Mouse (Mus musculus): ENCODE measurements around the gene Lpar2. TPM values are rescaled to one million over a fixed set of nuclear protein-coding genes. Genes with fewer than 3 reads are reported as not detected.

The Lpar2 gene
- total and polyA plus RNA-seq, 3 experiments, result 0.74 to 3.0 (median 1.2) TPM

DNA sequence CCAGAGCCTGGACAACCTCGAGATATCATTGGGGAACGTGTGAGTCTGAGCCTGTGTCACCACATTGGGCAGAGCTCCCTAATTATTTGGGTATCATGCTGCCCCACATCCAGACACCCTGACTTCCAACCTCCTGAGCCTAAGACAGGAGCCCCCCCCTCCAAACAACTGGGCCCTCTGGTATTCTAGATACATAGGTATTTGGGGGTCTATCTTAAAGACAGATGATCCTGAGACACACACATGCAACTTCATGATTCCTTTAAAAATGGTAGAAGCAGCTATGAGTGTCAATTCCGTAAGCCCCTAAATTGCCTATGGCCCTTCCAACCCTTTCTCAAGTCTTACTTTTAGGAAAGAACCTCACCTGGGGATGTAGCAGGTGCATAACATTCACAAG is 12.4 kb upstream of the Lpar2 start:
- Histone ChIP-seq H3K4me3 (replicated peaks in 1 of 3; ENCODE audit: low read depth in 2 of 3, low read length in 2 of 3, poor library complexity in 1 of 3) (peak overlapping the region; percentile 32 to 55 (median 45)), H3K27ac (ENCODE audit: insufficient read depth, low read depth) (no peak overlapping the region), H3K27me3 (replicated peaks) (no peaks in the 10 kb centered on the region), H3K9ac (ENCODE audit: insufficient read depth, low read depth) (peak overlapping the region; percentile 96; the same call in 1 of the 2 replicates), H3K9me3 (replicated peaks; ENCODE audit: low read length) (peaks cover 13% of the 10 kb centered on the region), H3K79me2 (replicated peaks; ENCODE audit: control insufficient read depth, extremely low read depth, insufficient read depth, poor library complexity, severe bottlenecking) (peaks cover 17% of the 10 kb centered on the region), H3K4me1 (ENCODE audit: control insufficient read depth in 1 of 2, insufficient read depth in 2 of 2) (peaks cover 23 to 37% of the 10 kb centered on the region in 2 experiments), H3K4me2 (ENCODE audit: insufficient read depth, low read depth, poor library complexity, severe bottlenecking) (peak overlapping the region; percentile 64), H3K36me3 (replicated peaks in 1 of 2; ENCODE audit: control insufficient read depth in 1 of 2, insufficient read depth in 1 of 2, low read length in 1 of 2) (peaks cover 70 to 86% of the 10 kb centered on the region in 2 experiments)
- no peak for DNase-seq (ENCODE audit: extremely low read depth)
- dilution Hi-C loops (cut with MboI; ENCODE audit: extremely low pct_ligation_motif_present, extremely low pct_unique_long_range_greater_than_20kb, low sequenced_read_pairs), result no loop called here
- TF ChIP-seq TCF12 (IDR thresholded peaks at IDR 0.05; ENCODE audit: low read depth, low read length), result no peak
- no peak for TF ChIP-seq ZMIZ1 (IDR thresholded peaks at IDR 0.05; ENCODE audit: low read depth, low read length)
- no peak for TF ChIP-seq POLR2AphosphoS2 (IDR thresholded peaks at IDR 0.05; ENCODE audit: low read depth, low read length)
- TF ChIP-seq GABPA (IDR thresholded peaks at IDR 0.05; ENCODE audit: insufficient replicate concordance, low read depth, low read length), result no peak
- no peak for TF ChIP-seq RAD21 (IDR thresholded peaks at IDR 0.05; ENCODE audit: low read depth, low read length)
- TF ChIP-seq HCFC1 (IDR thresholded peaks at IDR 0.05; ENCODE audit: low read depth, low read length), result no peak
- TF ChIP-seq MYC (IDR thresholded peaks at IDR 0.05; ENCODE audit: low read depth, low read length), result no peak
- no peak for TF ChIP-seq JUN (IDR thresholded peaks at IDR 0.05; ENCODE audit: insufficient read depth, low read depth, low read length)
- TF ChIP-seq CHD2 (IDR thresholded peaks at IDR 0.05; ENCODE audit: low read length), result no peak
- TF ChIP-seq MXI1 (IDR thresholded peaks at IDR 0.05; ENCODE audit: low read depth, low read length), result no peak
- no peak for TF ChIP-seq JUND (conservative IDR thresholded peaks at IDR 0.05; ENCODE audit: low read depth, low read length)
- no peak for TF ChIP-seq CTCF (conservative IDR thresholded peaks at IDR 0.05 in 1 of 2, IDR thresholded peaks at IDR 0.05 in 1 of 2; ENCODE audit: low read depth in 2 of 2, low read length in 2 of 2)
- no peak for TF ChIP-seq CHD1 (IDR thresholded peaks at IDR 0.05; ENCODE audit: low read depth, low read length)
- no peak for TF ChIP-seq EP300 (IDR thresholded peaks at IDR 0.05; ENCODE audit: low read length)
- TF ChIP-seq MAX (IDR thresholded peaks at IDR 0.05; ENCODE audit: low read length), result no peak
- no peak for TF ChIP-seq NELFE (IDR thresholded peaks at IDR 0.05; ENCODE audit: low read depth, low read length)
- in situ Hi-C loops (cut with MboI; ENCODE audit: low pct_ligation_motif_present, low pct_unique_long_range_greater_than_20kb, low sequenced_read_pairs), result no loop called here

DNA sequence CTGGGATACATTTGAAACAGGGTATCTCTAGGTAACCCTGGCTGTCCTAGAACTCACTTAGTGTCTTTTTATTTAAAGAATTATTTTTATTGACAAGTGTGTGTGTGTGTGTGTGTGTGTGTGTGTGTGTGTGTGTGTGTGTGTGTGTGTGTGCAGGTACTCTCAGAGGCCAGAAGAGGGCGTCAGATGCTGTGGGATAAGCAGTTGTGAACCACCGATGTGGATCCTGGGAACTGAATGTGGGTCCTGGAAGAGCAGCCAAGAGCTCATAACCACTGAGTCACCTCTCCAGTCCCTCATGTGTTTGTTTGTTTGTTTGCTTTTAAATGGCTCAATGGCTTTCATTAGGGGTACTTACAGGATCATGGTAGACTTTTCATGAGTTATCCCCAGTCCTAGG is 7.3 kb upstream of the Lpar2 start:
- peaks cover 0 to 9% of the 10 kb centered on the region in 2 experiments; a peak in 2 of 4 replicates for H3K4me1 ChIP-seq (ENCODE audit: control insufficient read depth in 1 of 2, insufficient read depth in 2 of 2)
- dilution Hi-C loops (cut with MboI; ENCODE audit: extremely low pct_ligation_motif_present, extremely low pct_unique_long_range_greater_than_20kb, low sequenced_read_pairs), result no loop called here
- no peaks in the 10 kb centered on the region for H3K27me3 ChIP-seq (replicated peaks)
- H3K9ac ChIP-seq (ENCODE audit: insufficient read depth, low read depth), result no peak overlapping the region
- H3K79me2 ChIP-seq (replicated peaks; ENCODE audit: control insufficient read depth, extremely low read depth, insufficient read depth, poor library complexity, severe bottlenecking), result peaks cover 7% of the 10 kb centered on the region
- peaks cover 78 to 96% of the 10 kb centered on the region in 2 experiments for H3K36me3 ChIP-seq (replicated peaks in 1 of 2; ENCODE audit: control insufficient read depth in 1 of 2, insufficient read depth in 1 of 2, low read length in 1 of 2)
- H3K4me3 ChIP-seq (replicated peaks in 1 of 3; ENCODE audit: low read depth in 2 of 3, low read length in 2 of 3, poor library complexity in 1 of 3), result no peak overlapping the region
- DNase-seq (ENCODE audit: extremely low read depth), result no peak
- in situ Hi-C loops (cut with MboI; ENCODE audit: low pct_ligation_motif_present, low pct_unique_long_range_greater_than_20kb, low sequenced_read_pairs), result no loop called here
- H3K4me2 ChIP-seq (ENCODE audit: insufficient read depth, low read depth, poor library complexity, severe bottlenecking), result no peak overlapping the region
- TF ChIP-seq BHLHE40 (IDR thresholded peaks at IDR 0.05; ENCODE audit: low read depth, low read length) (no peak), ETS1 (conservative IDR thresholded peaks at IDR 0.05; ENCODE audit: low read depth, low read length) (no peak), USF2 (conservative IDR thresholded peaks at IDR 0.05; ENCODE audit: low read depth, low read length) (no peak), RCOR1 (conservative IDR thresholded peaks at IDR 0.05; ENCODE audit: low read depth, low read length) (no peak), E2F4 (IDR thresholded peaks at IDR 0.05; ENCODE audit: insufficient replicate concordance, low read depth, low read length) (no peak), HCFC1 (IDR thresholded peaks at IDR 0.05; ENCODE audit: low read depth, low read length) (no peak), SIN3A (IDR thresholded peaks at IDR 0.05; ENCODE audit: low read length) (no peak), ZC3H11A (IDR thresholded peaks at IDR 0.05; ENCODE audit: low read depth, low read length) (no peak), MEF2A (IDR thresholded peaks at IDR 0.05; ENCODE audit: borderline replicate concordance, low read depth, low read length) (no peak), PAX5 (IDR thresholded peaks at IDR 0.05; ENCODE audit: low read length) (no peak)
- H3K9me3 ChIP-seq (replicated peaks; ENCODE audit: low read length), result peaks cover 13% of the 10 kb centered on the region
- no peak overlapping the region for H3K27ac ChIP-seq (ENCODE audit: insufficient read depth, low read depth)
